Mouse (Mus musculus) embryonic facial prominence, embryonic 12.5 days (tissue): ENCODE measurements around the gene Kdelc2. TPM values are rescaled to one million over a fixed set of nuclear protein-coding genes. Genes with fewer than 3 reads are reported as not detected.
A peak's percentile ranks its signal among the peaks of the same experiment; 100 is the strongest.

Experiments
- ATAC-seq: fragments of 200-750 bp; cut with Nextera tagmentation; 2 replicates; pipeline ENCODE4 v1.8.0; 2017; ENCODE audit not compliant: insufficient number of reproducible peaks, insufficient read depth, low FRiP score, low TSS enrichment
- H3K27ac ChIP-seq: fragments of 300-500 bp; sonication (generic); 2 replicates; pipeline ENCODE4 v1.5.1; 2016; ENCODE audit warnings: mild to moderate bottlenecking
- H3K27me3 ChIP-seq: fragments of 300-500 bp; sonication (generic); 2 replicates; pipeline ENCODE4 v1.6.1; 2016; ENCODE audit warnings: mild to moderate bottlenecking, moderate library complexity
- H3K36me3 ChIP-seq: fragments of 300-500 bp; sonication (generic); 2 replicates; pipeline ENCODE4 v1.6.1; 2016; ENCODE audit warnings: mild to moderate bottlenecking
- H3K4me1 ChIP-seq: fragments of 300-500 bp; sonication (generic); 2 replicates; pipeline ENCODE4 v1.6.1; 2016
- H3K4me2 ChIP-seq: fragments of 300-500 bp; sonication (generic); replicated peaks from 2 replicates; pipeline ENCODE4 v1.6.1; 2016; ENCODE audit warnings: mild to moderate bottlenecking, moderate library complexity
- H3K4me3 ChIP-seq: fragments of 300-500 bp; sonication (generic); 2 replicates; pipeline ENCODE4 v1.5.1; 2016; ENCODE audit warnings: mild to moderate bottlenecking
- H3K9ac ChIP-seq: fragments of 300-500 bp; sonication (generic); 2 replicates; pipeline ENCODE4 v1.6.1; 2016; ENCODE audit warnings: mild to moderate bottlenecking, moderate library complexity
- H3K9me3 ChIP-seq: fragments of 300-500 bp; sonication (generic); 2 replicates; pipeline ENCODE4 v1.6.1; 2016; ENCODE audit warnings: mild to moderate bottlenecking, moderate library complexity
- WGBS: fragments of 180-500 bp; shearing (Covaris S2); methylation state at CpG from one replicate; pipeline ENCODE4 v1.1.7; 2016; 5-methylcytosine and 5-hydroxymethylcytosine counted together
- polyA plus RNA-seq: library from polyadenylated mRNA; unstranded; fragments of >200 nt; fragmentation: Nextera tagmentation; extraction: Ambion mirVana; gene quantifications from 2 replicates; pipeline ENCODE4 v1.2.1, GENCODE M21; 2016

Gene Kdelc2
- 18.4 and 21.3 TPM in 2 replicates for polyA plus RNA-seq

DNA sequence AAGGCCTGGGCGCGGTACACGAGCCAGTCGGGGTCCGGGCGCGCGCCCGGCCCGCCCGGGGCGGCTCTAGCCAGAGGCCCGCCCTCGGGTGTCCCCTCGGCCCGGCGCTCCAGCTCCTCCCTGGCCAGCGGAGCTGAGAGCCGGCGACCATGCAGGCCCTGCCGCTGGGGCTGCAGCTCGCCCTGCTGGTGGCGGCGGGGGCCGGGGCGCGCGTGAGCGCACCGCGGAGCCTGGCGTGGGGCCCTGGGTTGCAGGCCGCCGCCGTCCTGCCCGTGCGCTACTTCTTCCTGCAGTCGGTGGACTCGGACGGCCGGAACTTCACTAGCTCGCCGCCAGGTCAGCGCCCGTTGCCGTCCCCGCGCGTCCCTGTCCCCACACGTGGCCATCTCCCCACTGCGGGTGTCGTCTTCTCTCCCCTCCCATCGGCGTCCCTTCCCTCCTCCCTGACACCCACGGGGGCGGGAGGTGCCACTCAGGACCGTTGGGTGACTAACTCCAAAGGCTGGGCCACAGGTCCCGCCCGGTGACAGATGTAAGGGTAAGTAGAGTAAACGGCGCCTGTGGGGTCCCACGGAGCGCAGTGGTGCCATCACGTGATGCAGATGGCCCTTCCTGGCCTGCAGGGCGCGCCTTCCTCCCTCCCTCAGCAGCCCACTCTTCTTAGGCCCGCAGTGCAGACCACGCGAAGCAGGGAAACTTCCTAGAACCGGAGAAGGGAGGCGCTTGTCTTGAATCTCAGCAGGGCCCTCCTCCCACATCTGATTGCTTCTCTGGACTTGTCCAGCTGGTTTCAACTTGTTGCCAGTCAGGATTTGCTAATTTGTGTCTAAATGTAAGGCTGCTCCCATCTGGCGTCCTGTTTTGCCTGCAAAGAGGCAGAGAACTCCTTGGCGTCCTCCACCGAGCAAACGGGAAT is at the start of gene Kdelc2:
Gene Kdelc2 (plus strand): TSS at position 75 of the 916 bp plus-strand sequence.
- no peaks in the 10 kb centered on the region for H3K4me1 ChIP-seq
- peak within 1 kb of the TSS; percentile 65 for H3K4me3 ChIP-seq
- peak within 1 kb of the TSS; percentile 60 for H3K4me2 ChIP-seq
- WGBS, result under 1% methylated on average over 72 of the region's 75 CpGs
- peak within 1 kb of the TSS; percentile 94 for H3K27ac ChIP-seq
- no peaks in the 10 kb centered on the region for H3K27me3 ChIP-seq
- no peaks in the 10 kb centered on the region for H3K9me3 ChIP-seq
- H3K36me3 ChIP-seq, result 0 out of 2 replicates have a peak, but pooled peaks cover 3% of the 10 kb centered on the region
- peak within 1 kb of the TSS; percentile 85 for H3K9ac ChIP-seq
- peak; percentile 96 for ATAC-seq

DNA sequence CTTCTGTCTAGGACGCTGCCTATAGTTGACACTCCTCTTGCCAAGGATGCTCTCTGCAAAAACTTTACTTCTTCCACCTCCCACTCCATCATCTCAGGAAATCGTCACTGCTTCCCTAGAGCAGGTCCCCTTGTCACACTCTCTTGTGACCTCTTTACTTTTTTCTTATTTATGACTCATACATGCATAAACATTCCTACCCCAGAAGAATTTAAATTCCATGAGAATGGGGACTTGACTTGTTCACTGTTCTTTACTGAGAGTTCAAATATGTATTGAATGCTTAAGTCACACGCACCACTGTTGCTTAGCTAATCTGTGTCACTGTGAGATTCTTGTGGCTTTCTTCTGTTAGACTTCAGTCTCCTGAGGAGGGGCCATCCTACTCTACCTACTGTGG is 48.7 kb upstream of the Kdelc2 start:
- Histone ChIP-seq H3K4me3 (no peak overlapping the region), H3K4me2 (no peak overlapping the region), H3K9me3 (0 out of 2 replicates have a peak, but pooled peaks cover 4% of the 10 kb centered on the region), H3K9ac (no peak overlapping the region), H3K4me1 (no peaks in the 10 kb centered on the region), H3K27me3 (no peaks in the 10 kb centered on the region), H3K27ac (no peak overlapping the region), H3K36me3 (no peaks in the 10 kb centered on the region)
- WGBS, result 81% methylated on average over 3 of the region's 3 CpGs
- no peak for ATAC-seq

DNA sequence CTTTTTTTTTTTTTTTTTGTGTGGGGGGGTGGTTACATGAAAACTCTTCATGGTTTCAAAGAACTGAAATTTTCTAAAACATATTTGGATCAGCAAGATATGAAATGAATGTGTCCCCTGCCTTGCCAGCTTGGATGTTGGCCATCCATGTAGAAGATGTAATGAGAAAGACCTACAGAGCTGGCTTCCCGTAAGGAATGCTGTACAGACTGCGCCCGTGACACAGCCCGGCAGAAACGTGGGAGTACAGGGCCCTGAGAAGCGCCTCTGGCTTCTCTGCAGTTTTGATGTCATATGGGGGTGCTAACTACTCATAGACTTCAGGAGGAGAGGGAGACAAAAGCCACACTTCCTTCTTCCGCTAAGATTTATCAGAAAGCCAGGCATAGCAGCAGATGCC is 44.2 kb upstream of the Kdelc2 start:
- Histone ChIP-seq H3K36me3 (no peaks in the 10 kb centered on the region), H3K27me3 (0 out of 2 replicates have a peak, but pooled peaks cover 4% of the 10 kb centered on the region), H3K9me3 (no peaks in the 10 kb centered on the region), H3K4me1 (no peaks in the 10 kb centered on the region), H3K4me3 (no peak overlapping the region), H3K9ac (no peak overlapping the region), H3K27ac (no peak overlapping the region), H3K4me2 (no peak overlapping the region)
- WGBS, result 85% methylated on average over 7 of the region's 7 CpGs
- ATAC-seq, result no peak

DNA sequence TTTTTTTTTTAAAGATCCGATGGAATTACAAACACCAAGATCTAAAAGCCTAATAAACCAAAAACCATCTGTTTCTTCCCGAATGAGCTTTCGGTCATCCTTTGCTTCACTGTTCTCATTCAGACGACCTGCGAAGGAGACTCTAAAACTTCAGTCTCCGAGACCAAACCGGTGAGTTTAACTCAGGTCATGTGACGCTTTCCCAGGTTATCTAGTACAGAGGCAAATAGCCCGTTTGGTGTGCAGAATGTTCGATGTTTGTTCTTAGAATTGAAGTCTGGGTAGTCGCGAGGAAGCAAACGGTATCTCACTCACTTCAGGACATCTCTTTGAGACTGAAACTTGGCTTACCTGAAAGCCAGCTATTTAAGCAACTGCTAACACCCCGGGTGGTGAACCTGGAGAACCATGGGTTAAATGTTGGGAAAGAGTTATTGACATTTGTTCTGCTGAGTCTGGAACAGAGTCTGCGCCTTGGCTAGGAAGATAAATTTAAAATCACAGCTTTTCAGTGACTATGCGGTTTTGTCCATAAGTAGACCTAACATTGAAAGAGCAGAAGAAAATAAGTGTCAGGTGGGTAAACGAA is 43.4 kb upstream of the Kdelc2 start:
- H3K27ac ChIP-seq, result no peak overlapping the region
- H3K4me2 ChIP-seq, result peak overlapping the region; percentile 59
- WGBS, result 46% methylated on average over 17 of the region's 17 CpGs
- 0 out of 2 replicates have a peak, but pooled peaks cover 4% of the 10 kb centered on the region for H3K27me3 ChIP-seq
- H3K4me3 ChIP-seq, result peak overlapping the region; percentile 39; the same call in 1 of the 2 replicates
- no peaks in the 10 kb centered on the region for H3K4me1 ChIP-seq
- no peak for ATAC-seq
- no peaks in the 10 kb centered on the region for H3K9me3 ChIP-seq
- H3K36me3 ChIP-seq, result no peaks in the 10 kb centered on the region
- no peak overlapping the region for H3K9ac ChIP-seq

DNA sequence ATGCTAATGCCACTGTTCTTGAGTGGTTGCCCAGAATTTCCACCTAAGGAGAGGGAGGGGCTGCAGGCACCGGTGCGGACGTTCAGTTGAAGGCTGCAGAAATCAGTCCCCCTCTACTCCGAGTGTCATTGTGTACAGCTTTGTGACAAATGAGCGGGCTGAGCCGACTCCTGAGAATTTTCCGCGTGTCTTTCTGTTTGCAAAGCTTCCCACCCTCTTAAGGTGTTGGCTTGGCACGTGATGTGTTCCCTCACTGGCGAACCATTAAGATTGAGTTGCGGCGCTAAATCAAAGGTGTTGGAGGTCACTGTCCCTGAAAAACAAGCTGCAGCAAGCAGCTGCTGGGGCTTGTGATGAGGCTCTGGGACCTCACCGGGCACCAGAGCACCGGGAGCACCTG is 42.9 kb upstream of the Kdelc2 start:
- H3K27me3 ChIP-seq, result 0 out of 2 replicates have a peak, but pooled peaks cover 4% of the 10 kb centered on the region
- H3K27ac ChIP-seq, result no peak overlapping the region
- peak overlapping the region; percentile 59 for H3K4me2 ChIP-seq
- H3K4me1 ChIP-seq, result no peaks in the 10 kb centered on the region
- H3K4me3 ChIP-seq, result peak overlapping the region; percentile 39
- 12% methylated on average over 14 of the region's 14 CpGs for WGBS
- H3K9ac ChIP-seq, result peak overlapping the region; percentile 21; the same call in 1 of the 2 replicates
- no peaks in the 10 kb centered on the region for H3K9me3 ChIP-seq
- ATAC-seq, result no peak
- H3K36me3 ChIP-seq, result no peaks in the 10 kb centered on the region

DNA sequence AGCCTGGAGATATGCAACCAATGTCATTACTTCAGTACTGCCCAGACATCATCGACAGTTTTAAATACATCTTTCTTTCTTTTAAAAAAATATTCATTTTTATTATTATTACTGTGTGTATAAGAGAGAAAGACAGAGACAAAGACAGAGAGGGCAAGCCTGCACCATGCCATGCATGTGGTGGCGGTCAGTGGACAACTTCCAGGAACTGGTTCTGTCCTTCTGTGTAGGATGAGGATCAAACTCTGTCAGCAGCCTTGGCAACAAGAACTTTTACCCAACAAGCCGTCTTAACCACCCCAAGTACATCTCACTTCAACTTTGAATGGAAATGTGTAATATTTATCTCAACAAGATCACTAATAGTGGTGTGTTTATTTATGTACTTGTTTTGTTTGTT is 41.8 kb upstream of the Kdelc2 start:
- Histone ChIP-seq H3K9ac (no peak overlapping the region), H3K27ac (no peak overlapping the region), H3K36me3 (no peaks in the 10 kb centered on the region), H3K4me2 (no peak overlapping the region), H3K4me1 (no peaks in the 10 kb centered on the region), H3K4me3 (no peak overlapping the region), H3K27me3 (0 out of 2 replicates have a peak, but pooled peaks cover 4% of the 10 kb centered on the region), H3K9me3 (no peaks in the 10 kb centered on the region)
- ATAC-seq, result no peak
- WGBS, result 74% methylated on average over 3 of the region's 3 CpGs

DNA sequence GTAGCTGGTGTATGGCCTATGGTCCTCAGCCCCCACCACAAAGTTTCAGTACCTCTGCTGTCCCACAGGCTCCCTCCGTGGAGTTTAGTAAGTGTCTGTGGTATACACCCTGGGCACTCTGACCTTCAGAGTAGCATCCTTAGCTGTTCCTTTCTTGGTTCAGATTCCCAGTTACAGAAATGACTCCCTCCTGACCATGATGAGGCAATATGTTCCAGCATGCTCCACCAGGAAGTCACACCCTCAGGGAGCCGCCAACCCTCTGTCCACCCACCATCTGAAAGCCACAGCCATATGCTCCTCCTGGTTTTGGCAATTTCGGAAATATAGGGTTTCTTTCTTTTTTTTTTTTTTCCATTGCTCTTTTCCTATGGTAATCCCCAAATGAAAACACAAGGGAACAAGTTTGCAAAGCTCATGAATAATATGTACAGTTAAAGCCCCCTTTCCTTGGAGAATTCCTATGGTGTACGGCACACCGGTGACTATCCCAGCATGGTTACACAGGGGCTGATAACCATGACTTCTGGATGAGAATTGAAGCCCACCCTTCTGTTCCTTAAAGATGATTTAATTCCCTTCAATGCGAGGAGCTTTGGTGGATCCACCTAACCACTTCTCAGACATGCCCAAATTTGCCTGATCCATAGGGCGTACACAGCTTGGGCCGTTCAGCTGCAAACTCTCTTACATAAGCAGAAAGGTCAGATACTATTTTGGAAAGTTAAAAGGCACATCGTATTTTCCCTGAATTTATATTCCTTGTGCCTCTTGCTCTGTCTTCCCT is 39.0 kb upstream of the Kdelc2 start:
- no peaks in the 10 kb centered on the region for H3K4me1 ChIP-seq
- 89% methylated on average over 9 of the region's 9 CpGs for WGBS

DNA sequence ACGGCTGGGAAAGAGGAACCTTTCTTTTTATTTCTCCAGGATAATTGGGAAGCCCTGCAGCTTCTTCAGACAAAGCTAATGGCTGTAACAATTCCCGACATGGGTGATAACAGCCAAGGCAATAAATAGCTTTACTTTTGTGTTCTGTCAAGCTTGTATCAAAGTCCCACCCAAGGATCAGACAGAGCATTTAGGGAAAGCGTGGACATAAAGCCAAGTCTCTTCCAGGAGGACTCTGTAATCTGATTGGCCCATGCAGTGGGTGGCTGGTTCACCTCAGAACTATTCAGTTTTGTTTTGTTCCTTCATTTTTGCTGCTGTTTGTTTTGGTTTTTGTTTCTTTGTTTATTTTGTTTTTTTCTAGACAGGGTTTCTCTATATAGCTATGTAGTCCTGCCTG is 38.1 kb upstream of the Kdelc2 start:
- ATAC-seq, result no peak
- Histone ChIP-seq H3K9ac (no peak overlapping the region), H3K36me3 (no peaks in the 10 kb centered on the region), H3K27ac (no peak overlapping the region), H3K4me2 (no peak overlapping the region), H3K4me1 (no peaks in the 10 kb centered on the region), H3K4me3 (no peak overlapping the region), H3K9me3 (0 out of 2 replicates have a peak, but pooled peaks cover 3% of the 10 kb centered on the region), H3K27me3 (0 out of 2 replicates have a peak, but pooled peaks cover 4% of the 10 kb centered on the region)
- 74% methylated on average over 3 of the region's 3 CpGs for WGBS

More for the DNA sequence above, 39.0 kb upstream of the Kdelc2 start:
- H3K36me3 ChIP-seq, result no peaks in the 10 kb centered on the region
- H3K27me3 ChIP-seq, result 0 out of 2 replicates have a peak, but pooled peaks cover 4% of the 10 kb centered on the region
- no peak overlapping the region for H3K27ac ChIP-seq
- H3K4me2 ChIP-seq, result no peak overlapping the region
- no peak overlapping the region for H3K9ac ChIP-seq
- no peak overlapping the region for H3K4me3 ChIP-seq
- no peaks in the 10 kb centered on the region for H3K9me3 ChIP-seq
- ATAC-seq, result no peak

DNA sequence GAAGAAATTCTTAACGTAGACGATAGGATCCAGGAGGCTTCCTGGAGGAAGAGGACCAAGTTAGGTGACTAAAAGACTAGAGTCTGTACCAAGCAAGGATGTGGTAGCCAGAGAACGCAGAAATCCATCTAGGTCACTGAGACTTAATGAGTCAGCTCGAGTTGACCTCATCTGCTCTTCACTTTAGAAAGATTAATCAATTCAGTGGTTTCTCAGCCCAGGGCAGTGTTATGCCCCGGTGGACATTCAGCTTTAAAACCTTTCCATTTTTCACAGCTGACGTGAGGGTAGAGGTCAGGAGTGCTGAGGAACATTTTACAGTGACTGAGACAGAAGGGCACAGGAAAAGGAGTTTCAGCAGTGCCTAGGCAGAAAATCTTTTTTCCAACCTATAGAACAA is 37.4 kb upstream of the Kdelc2 start:
- H3K27ac ChIP-seq, result no peak overlapping the region
- H3K9ac ChIP-seq, result no peak overlapping the region
- WGBS, result 67% methylated on average over 6 of the region's 6 CpGs
- no peak overlapping the region for H3K4me2 ChIP-seq
- no peaks in the 10 kb centered on the region for H3K27me3 ChIP-seq
- no peaks in the 10 kb centered on the region for H3K4me1 ChIP-seq
- ATAC-seq, result no peak
- H3K4me3 ChIP-seq, result no peak overlapping the region
- H3K36me3 ChIP-seq, result no peaks in the 10 kb centered on the region
- 0 out of 2 replicates have a peak, but pooled peaks cover 3% of the 10 kb centered on the region for H3K9me3 ChIP-seq

DNA sequence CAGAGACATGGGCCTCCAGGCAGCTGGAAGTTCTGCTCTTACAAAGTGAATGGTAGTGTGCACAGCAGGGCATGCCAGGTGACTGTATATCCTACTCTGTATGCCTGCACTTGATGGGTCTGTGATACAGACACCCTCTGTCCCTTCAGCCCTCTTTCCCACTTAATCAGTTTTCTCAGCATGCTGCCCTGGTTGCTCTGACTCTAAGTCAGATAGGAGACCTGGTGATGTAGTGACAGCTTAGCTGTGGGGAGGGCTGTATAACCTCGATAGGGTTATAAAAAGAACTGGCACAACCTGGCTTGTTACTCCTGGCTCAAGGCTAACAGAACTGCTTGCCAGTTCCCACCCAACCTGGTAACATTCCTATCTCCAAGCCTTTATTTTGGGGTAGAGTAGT is 34.6 kb upstream of the Kdelc2 start:
- 75% methylated on average over 1 of the region's 1 CpGs for WGBS
- no peak for ATAC-seq
- Histone ChIP-seq H3K4me2 (no peak overlapping the region), H3K4me1 (no peaks in the 10 kb centered on the region), H3K9me3 (0 out of 2 replicates have a peak, but pooled peaks cover 3% of the 10 kb centered on the region), H3K27me3 (no peaks in the 10 kb centered on the region), H3K9ac (no peak overlapping the region), H3K36me3 (no peaks in the 10 kb centered on the region), H3K4me3 (no peak overlapping the region), H3K27ac (no peak overlapping the region)

DNA sequence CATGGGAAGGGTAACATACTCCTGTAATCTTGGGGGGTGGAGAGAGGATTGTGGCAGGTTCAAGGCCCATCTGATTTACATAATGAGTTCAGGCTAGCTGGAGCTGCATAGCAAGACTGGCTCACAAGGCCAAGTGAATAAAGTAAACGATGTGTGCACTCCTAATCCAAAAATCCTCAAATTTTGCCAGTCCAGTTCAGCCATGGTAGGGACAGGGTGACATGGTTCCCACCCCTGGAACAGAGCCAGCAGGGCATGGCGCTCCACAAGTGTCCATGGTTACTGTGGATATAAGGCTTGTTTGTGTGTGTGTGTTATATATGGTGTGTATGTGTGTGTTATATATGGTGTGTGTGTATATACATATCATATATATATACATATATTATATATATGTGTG is 33.5 kb upstream of the Kdelc2 start:
- H3K27me3 ChIP-seq, result no peaks in the 10 kb centered on the region
- H3K4me3 ChIP-seq, result no peak overlapping the region
- H3K4me1 ChIP-seq, result no peaks in the 10 kb centered on the region
- no peak overlapping the region for H3K4me2 ChIP-seq
- no peak overlapping the region for H3K27ac ChIP-seq
- H3K36me3 ChIP-seq, result no peaks in the 10 kb centered on the region
- H3K9ac ChIP-seq, result no peak overlapping the region
- 0 out of 2 replicates have a peak, but pooled peaks cover 3% of the 10 kb centered on the region for H3K9me3 ChIP-seq
- ATAC-seq, result no peak
- WGBS, result 81% methylated on average over 2 of the region's 2 CpGs
